Mouse (Mus musculus) embryonic stem cell, embryonic (primary cell): Measurements from ENCODE around the gene P2ry14.
"Not testable (repeated sequence)": the region's sequence is repeated elsewhere in the genome, so short reads cannot be mapped to it uniquely, and the experiment has no call there.

ENCODE experiments used
- CTCF ChIA-PET, 4 experiments: fragments of 300-600 bp in 2 of 4; fragments of 350-600 bp in 2 of 4; sonication (Branson Sonifier 250); formaldehyde crosslinking; loops; one replicate each; lab custom pipeline; 2022; ENCODE audit warnings: inconsistent platforms in 2 of 4; lab: Charles Lee
- POLR2A ChIA-PET, 4 experiments: fragments of 300-600 bp in 2 of 4; fragments of 350-600 bp in 2 of 4; sonication (Branson Sonifier 250); formaldehyde crosslinking; loops; one replicate each; lab custom pipeline; 2022; ENCODE audit warnings: antibody characterized with exemption in 4 of 4, inconsistent platforms in 1 of 4; lab: Charles Lee

The P2ry14 gene

DNA sequence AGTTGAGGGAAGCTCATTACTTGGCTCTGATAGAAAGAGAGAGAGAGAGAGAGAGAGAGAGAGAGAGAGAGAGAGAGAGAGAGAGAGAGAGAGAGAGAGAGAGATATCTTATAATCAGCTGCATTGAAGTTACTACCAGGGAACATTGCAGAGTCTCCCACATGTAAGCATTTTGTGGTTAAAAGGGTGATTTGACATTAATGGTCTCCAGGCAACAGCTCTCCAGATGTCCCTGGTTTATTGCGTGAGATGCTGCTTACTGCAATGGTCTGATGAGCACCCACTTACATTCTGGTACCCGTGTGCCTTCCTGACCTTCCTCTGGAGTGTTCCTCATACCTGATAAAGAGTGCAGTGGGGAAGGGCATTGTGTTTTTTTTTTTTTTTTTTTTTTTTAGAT is 1.5 kb upstream of the P2ry14 start:
- POLR2A ChIA-PET = no interaction called here
- CTCF ChIA-PET = interaction anchor here in 1 of 4 experiments (0.6 kb wide), 1 partner anchor 96 kb away, joined by 4 read pairs; no protein-coding TSS in a partner anchor

DNA sequence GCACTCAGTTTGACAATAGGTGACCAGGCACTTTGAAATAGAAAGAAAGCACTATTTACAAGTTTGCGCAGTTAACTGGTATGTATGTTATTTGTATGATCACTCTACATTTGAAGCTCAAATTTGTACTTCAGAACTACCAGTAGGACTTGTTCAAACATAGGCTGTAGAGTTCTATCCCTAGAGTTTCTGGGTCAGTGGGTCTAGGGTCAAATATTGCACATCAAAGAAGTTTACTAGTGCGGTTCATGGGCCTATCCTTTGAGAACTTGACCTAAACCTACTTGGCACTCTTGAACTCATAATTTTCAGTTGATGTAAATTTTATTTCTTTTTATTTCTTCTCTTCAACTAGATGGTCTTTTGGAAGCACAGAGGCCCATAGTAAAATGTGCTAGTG is 2.8 kb downstream of the P2ry14 start:
- CTCF ChIA-PET = no interaction called here
- POLR2A ChIA-PET = no interaction called here

DNA sequence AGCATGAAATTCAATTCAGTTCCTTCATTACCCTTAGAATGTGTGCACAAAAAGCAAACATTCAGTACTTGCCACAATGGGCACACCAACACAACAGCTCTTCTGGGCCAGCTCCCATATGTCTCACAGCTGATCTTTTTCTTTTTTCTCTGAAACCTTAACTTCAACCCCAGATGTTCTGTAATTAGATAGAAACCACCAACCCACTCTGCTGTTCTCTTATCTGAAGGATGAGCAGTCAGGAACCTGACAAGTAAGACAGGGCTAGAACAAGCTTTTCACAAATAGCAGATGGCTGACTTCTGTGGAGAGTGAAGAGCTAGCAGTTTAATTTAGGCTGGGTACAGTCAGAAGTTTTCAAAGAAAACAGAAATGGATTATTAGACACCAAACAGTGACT is 3.8 kb downstream of the P2ry14 start:
- POLR2A ChIA-PET = no interaction called here
- CTCF ChIA-PET = no interaction called here

DNA sequence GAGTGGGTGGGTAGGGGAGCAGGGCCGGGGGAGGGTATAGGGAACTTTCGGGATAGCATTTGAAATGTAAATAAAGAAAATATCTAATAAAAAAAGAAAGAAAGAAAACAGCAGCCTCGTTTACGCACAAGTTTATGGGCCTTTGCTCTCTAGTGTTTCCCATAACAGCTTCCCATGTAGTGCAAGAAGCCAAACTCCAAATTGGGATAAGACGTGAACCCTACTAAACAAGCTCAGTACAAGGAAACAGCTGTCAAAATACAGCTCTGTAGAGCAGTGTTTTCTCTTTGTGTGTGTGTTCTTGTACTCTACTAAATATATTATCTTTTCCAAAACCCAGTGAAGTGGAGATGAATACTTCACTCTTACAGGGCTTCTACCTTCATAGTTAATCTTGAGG is 8.2 kb downstream of the P2ry14 start:
- CTCF ChIA-PET = no interaction called here
- POLR2A ChIA-PET = no interaction called here

DNA sequence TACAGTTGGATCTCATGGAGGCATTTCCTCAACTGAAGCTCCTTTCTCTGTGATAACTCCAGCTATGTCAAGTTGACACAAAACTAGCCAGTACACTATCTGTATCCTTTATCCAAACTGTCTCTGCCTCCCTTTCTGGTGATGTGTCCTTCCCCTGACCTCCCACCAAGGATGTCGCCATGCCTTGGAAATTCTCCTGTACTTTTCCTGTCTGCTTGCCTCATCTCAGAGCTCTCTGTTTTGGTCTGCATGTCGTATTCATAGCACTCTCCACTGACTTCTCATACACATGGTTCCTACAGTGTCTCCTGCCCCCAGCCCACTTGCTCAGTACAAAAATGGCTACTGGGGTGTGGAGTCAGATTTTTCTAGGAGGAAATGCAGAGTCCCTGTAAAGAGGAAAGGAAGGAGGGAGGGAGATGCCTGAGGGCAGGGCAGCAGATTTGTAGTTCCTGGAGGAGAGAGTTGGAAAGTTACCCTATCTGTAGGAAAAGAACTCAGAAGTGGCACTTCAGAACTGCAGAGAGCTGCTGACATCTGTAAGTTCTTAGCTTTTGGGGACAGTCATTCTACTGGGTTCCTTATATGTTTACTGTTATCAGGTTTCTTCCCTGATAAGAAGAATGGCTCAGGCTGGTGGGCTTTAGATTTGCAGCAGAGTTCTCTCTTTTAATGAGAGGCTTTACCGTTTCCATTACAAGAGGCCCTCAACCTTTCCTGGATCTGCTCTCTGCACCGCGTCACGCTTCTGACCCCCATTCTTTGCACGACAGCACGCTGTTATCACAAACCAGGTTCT is 11.7 kb downstream of the P2ry14 start:
- ChIA-PET POLR2A (interaction anchor here in 1 of 4 experiments (0.7 kb wide), 1 partner anchor 16 kb away, joined by 7 read pairs; no protein-coding TSS in a partner anchor), CTCF (no interaction called here)

DNA sequence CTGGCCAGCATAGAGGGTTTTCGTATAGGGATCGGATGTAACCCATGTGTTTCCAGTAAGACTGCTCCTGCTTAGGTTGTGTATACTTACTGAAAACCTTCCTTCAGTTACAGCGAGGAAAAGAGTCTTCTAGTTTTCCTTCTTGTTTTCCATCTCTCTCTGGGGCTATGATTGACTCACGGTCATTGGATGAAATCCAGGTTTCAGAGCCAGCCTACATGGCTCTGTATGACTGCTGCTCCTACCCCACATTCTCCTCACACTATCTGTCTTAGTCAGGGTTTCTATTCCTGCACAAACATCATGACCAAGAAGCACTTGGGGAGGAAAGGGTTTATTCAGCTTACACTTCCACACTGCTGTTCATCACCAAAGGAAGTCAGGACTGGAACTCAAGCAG is 12.5 kb downstream of the P2ry14 start:
- CTCF ChIA-PET, POLR2A ChIA-PET: not testable (repeated sequence)

DNA sequence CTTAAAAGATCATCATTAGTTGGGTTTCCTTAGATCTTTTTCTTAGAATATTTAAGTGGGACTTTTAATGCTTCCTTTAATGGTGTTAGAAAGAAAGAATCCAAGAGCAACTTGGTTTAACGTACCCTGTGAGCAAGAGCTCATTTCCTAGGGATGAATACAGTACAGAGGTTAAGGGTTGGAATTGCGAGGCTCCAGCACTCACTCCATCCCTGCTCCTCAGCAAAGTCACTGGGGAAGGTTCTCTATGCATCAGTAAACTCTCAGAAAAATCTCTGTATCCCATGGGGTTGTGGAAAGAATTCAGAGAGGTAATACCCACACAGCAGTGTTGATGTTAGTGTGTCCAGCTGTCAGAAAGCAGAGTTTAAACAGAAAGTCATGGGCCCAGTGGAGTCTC is 13.3 kb downstream of the P2ry14 start:
- ChIA-PET POLR2A (no interaction called here), CTCF (no interaction called here)

DNA sequence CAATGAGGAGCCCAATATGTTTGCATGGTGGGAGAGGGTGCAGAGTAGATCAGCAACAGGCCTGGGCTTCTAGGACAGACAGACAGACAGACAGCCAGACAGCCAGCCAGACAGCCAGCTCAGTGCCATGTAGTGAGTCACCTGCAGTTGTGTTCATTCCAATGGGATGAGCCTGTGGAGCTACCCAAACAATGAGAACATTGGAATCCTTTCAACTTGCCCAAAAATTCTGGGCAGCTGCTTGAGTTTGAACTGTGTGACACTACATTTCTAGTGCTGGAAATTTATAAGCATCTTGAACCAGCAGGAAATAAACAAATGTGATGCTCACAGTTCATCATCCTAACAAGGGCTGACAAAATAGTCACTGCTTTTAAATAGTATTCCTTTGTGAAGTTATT is 13.8 kb downstream of the P2ry14 start:
- ChIA-PET POLR2A (interaction anchor here in 1 of 4 experiments (0.6 kb wide), 1 partner anchor 9 kb away, joined by 6 read pairs; no protein-coding TSS in a partner anchor), CTCF (interaction anchor here in 1 of 4 experiments (0.8 kb wide), 1 partner anchor 19 kb away, joined by 3 read pairs; no protein-coding TSS in a partner anchor)

DNA sequence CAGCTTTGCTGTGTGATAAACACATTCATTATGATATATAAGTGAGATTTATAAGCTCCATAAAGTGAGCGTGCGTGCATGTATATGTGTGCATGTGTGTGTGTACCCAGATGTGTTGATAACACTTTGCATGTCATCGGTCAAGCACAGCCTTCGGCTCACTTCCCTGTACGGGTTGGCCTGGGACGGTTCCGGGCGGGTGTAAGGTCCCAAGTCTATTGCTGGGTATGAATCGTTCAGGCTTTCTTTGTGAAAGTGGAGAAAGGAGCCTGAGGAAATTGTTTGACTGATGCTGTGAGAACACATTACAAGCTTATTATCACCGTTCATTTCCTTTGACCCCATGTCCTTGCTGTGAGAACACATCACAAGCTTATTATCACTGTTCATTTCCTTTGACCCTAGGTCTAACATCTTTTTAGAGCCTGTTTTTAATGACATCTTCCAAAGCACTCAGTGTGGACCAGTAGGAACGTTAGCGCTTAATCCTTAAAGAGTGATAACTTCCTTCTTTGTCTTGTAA is 14.4 kb downstream of the P2ry14 start:
- CTCF ChIA-PET = interaction anchor here in 1 of 4 experiments (0.8 kb wide), 1 partner anchor 19 kb away, joined by 3 read pairs; no protein-coding TSS in a partner anchor
- POLR2A ChIA-PET = interaction anchor here in 1 of 4 experiments (0.6 kb wide), 1 partner anchor 8 kb away, joined by 6 read pairs; no protein-coding TSS in a partner anchor

DNA sequence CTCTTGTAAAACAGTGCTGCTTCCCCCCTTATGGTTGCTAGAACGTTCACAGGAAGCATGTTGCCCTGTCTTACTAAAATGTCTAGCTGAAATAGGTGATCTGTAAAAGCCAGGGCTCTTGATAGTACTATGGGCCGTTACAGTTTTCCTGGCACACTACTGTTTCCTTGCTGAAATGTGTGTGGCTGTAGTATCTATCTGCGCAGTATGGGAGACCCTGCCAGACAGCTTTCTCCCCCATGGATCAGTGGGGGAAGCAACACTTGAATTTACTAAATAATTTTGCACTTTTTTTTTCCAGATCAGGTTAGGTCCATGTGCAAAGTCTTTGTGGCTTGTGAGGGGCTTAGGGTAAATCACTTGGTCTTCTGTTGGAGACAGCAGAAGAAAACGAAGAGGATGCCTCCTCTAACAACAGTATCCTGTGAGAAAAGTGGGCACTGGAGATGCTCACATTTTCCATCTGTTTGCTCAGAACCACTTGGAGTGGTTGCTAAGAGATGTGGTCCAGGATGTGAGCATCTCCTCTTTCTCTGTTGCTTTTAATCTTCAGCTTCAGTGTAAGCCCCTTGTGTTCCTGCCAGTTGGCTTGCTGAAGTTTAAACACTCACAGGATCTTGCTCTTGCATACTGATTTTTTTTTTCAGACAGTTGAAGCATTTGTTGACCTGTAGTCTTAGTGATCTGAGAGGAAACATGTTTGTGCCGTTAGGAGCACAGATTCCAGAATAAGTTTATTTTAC is 17.3 kb downstream of the P2ry14 start:
- CTCF ChIA-PET = no interaction called here
- POLR2A ChIA-PET = no interaction called here

DNA sequence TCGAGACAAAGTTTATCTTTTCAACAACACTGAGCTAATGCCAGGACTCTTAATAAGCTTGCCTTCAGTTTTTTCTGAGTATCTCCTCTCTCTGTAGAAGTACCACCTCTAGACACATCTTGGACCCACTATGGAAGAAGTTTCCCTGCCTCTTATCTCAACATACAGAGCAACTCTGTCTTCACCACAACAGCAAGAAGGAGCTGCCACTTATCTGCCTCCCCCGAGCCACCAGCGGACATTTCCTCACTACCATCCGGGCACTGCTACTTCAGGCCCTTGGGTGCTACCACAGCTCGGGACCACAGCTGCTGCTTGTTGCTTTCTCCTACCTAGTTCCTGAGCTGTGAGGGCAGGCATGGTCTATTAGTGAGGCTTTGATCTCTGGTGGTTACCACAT is 20.2 kb downstream of the P2ry14 start:
- CTCF ChIA-PET = interaction anchor here in 1 of 4 experiments (1.4 kb wide), 1 partner anchor 13 kb away, joined by 4 read pairs; no protein-coding TSS in a partner anchor

DNA sequence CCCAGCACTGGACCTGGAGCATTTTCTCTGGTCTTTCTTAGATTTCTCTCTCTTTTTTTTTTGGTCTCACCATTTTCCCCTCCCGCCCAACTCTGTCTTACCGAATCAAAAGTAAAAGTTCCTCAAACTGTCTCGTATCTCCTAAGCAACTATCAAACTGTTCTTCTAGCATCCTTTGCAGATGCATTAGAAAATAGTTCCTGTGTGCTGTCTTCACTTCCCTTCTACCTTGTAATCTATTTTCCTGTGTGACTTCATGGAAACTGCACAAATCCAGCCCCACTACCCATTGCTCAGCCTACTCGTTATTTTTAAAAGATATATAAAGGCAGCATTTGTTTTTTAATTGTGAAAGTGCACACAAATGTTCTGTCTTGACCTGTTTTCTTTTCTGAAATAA is 21.5 kb downstream of the P2ry14 start:
- CTCF ChIA-PET = no interaction called here
- POLR2A ChIA-PET = no interaction called here

More for the DNA sequence above, 20.2 kb downstream of the P2ry14 start:
- POLR2A ChIA-PET = no interaction called here

DNA sequence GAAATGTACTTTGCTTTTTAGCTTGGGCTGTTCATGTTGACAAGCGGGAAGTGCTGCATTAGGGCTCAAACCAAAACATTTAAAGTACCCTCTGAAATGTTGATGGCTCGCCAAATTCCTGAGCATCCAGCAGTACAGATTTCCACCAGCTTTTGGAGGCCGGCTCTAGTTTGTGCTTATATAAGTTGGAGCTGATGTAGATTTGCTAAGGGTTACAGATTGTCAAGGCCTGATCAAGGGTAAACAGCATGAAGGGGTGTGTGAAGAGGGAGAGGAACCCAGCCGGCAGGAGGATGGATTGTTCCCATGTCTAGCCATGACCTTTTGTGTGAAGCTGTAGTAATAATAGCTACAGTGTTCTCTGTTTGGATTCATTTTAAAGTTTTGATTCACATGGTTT is 22.3 kb downstream of the P2ry14 start:
- POLR2A ChIA-PET = interaction anchor here in 1 of 4 experiments (0.5 kb wide), 1 partner anchor 8 kb away, joined by 6 read pairs; no protein-coding TSS in a partner anchor
- CTCF ChIA-PET = interaction anchor here in 1 of 4 experiments (1.8 kb wide), 1 partner anchor 11 kb away, joined by 9 read pairs; no protein-coding TSS in a partner anchor

DNA sequence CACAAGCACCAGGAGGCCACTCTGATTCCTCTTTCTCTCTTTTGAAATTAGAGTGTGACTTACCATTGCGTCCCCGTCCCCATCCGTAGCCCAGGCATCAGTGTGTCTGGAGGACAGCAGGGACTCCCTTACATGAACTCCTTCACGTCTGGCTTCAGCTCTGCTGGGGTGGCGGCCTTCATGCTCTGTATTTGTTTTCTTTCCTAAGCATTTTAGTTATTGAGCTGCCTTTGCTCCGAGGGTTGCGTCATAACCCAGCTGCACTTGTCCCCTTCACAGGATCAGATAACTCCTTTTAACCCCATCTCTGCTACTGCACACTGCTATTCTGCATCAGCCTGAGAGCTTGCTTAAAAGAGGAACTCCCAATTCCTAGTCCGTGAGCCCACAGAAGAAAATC is 23.0 kb downstream of the P2ry14 start:
- CTCF ChIA-PET = interaction anchor here in 2 of 4 experiments (0.6 to 1.8 kb wide), 2 partner anchors 10 to 1276 kb away, joined by 4 to 9 read pairs; no protein-coding TSS in a partner anchor
- POLR2A ChIA-PET = interaction anchor here in 1 of 4 experiments (0.5 to 1.3 kb wide), 2 partner anchors 9 to 10 kb away, joined by 3 to 6 read pairs; no protein-coding TSS in a partner anchor

DNA sequence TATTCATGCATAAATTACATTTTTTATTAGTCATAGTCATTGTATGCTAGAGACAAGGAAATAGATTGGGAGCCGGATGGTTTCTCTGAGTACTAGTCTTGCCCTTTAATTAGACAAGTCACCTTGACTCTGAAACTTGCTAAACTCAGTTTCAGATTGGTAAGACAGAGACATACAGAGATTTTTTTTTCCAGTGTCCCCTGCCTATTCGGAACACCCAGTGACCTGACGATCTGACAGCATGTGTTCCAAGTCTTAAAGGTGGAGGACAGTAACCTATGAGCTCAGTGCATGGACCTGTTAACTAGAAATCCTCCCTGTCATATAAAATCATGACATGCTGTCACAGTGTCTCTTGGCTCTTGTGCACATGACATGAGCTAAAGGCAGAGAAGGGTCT is 23.9 kb downstream of the P2ry14 start:
- ChIA-PET POLR2A (interaction anchor here in 3 of 4 experiments (0.6 to 1.3 kb wide), 3 partner anchors 9 to 281 kb away, joined by 3 to 6 read pairs (median 4); no protein-coding TSS in a partner anchor), CTCF (interaction anchor here in 3 of 4 experiments (0.6 to 1.6 kb wide), 3 partner anchors 9 to 1626 kb away, joined by 4 to 7 read pairs (median 4); no protein-coding TSS in a partner anchor)

DNA sequence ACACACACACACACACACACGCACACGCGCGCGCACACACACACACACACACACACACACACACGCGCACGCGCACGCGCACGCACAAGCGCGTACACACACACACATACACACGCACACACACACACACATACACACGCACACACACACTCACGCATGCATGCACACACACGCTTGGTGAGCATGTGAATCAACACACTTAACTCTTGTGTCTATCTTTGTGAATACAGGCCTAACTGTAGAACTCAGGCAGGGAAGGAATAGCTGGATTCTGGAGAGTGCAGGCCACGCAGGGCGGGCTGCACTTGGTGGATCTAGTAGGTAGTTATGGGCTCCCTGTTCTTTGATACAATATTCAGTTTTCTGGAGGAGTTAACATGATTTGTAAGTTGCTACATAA is 24.7 kb downstream of the P2ry14 start:
- CTCF ChIA-PET = interaction anchor here (0.6 to 1.6 kb wide), 6 partner anchors 8 to 1958 kb away, joined by 3 to 7 read pairs (median 4); no protein-coding TSS in a partner anchor
- POLR2A ChIA-PET = interaction anchor here in 2 of 4 experiments (0.6 to 0.7 kb wide), 2 partner anchors 102 to 893 kb away, joined by 3 read pairs; no protein-coding TSS in a partner anchor

DNA sequence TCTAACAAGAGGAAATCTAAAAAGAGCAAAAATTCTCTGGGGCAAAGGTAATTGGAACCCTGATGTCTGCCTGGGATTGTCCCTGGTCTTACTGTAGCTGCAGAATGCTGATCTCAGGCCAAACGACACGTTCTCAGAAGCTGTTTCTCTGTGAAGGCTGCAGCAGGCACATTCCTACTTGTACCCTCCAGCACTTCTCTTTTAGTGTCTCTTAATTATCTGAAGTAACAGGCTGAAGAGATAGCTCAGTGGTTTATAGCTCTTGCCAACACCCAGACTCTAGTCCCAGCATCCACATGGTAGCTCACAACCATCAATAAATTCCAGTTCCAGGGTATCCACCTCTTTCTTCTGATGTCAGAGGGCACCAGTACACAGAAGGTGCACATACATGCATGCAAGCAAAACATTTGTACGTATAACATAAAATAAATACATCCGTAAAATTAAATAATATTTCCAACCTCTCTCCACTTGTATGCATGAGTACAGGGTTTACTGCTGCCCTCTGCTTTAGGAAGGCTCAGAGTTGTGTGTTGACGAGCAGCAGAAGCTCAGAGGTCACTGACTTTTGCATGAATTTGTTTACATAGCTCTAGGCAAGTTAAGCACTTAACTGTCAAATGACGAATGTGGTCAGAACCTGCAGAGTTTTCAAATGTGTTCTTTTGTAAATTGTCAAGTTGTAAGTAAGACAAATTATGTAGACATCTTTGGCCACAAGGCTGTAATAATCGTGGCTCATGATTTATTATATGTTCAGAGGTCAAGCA is 27.4 kb downstream of the P2ry14 start:
- ChIA-PET POLR2A (interaction anchor here in 2 of 4 experiments (0.7 to 1.1 kb wide), 2 partner anchors 49 to 596 kb away, joined by 3 read pairs; no protein-coding TSS in a partner anchor), CTCF (interaction anchor here in 2 of 4 experiments (0.6 kb wide), 2 partner anchors 57 to 992 kb away, joined by 3 read pairs; no protein-coding TSS in a partner anchor)

DNA sequence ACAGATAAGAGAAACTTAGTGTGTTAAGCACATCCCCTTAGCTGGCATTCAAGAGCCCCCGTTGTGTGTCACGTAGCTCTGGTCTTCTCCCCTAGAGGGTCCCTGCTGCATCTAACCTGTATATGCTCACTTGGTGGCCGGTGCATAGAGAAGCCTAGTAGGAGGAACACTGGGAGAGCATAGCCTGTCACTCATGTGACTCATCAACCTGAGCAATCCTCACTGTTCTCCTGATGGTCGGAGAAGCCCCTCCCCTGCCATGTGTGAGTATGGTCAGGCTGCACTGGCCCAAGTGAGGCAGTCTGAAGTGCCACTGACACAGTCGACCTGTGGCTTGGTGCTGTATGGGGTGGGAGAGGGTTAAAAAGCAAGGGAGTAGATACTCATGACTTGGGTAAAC is 28.4 kb downstream of the P2ry14 start:
- CTCF ChIA-PET = no interaction called here
- POLR2A ChIA-PET = no interaction called here
